Mouse (Mus musculus): Measurements from ENCODE around the gene Prnp. TPM values are rescaled to one million over a fixed set of nuclear protein-coding genes. Genes with fewer than 3 reads are reported as not detected.

The Prnp gene
- total RNA-seq (2021), result 10 to 100 TPM; 81.6 to 88.1 TPM
- long read RNA-seq, experiment 1, transcript Prnp-201 (3 exons, 2,184 nt), result major isoform, 192 of 221 reads
- long read RNA-seq, experiment 1, partial matches to known transcripts, result 21 of 221 reads
- long read RNA-seq, experiment 1, other reads (novel, unspliced or antisense), result 8 of 221 reads
- long read RNA-seq, experiment 2, transcript Prnp-201 (3 exons, 2,184 nt), result major isoform, 126 of 141 reads
- long read RNA-seq, experiment 2, partial matches to known transcripts, result 13 of 141 reads
- long read RNA-seq, experiment 2, other reads (novel, unspliced or antisense), result 2 of 141 reads

- intact Hi-C loops (cut with DNase I), result no loop called here
- DNase-seq, result peak; percentile 91 to 93
Measured at GRCm38 (mm10) chr2:131909683-131910572, at the start of gene Prnp, which contains the start of gene Prn. Gene Prnp, plus strand, starts transcription at chr2:131909928. Gene Prn, plus strand, starts transcription at chr2:131909957.

GRCm38 (mm10) chr2:131862617-131863275, 47.0 kb upstream of the Prnp start:
- no peak for DNase-seq
- intact Hi-C loops (cut with DNase I), result no loop called here

GRCm38 (mm10) chr2:131863472-131863871, 46.3 kb upstream of the Prnp start:
- intact Hi-C loops (cut with DNase I), result no loop called here
- DNase-seq, result no peak

- intact Hi-C loops (cut with DNase I), result no loop called here
- DNase-seq, result no peak
Measured at GRCm38 (mm10) chr2:131864262-131864796, 45.4 kb upstream of the Prnp start.

- no peak for DNase-seq
- intact Hi-C loops (cut with DNase I), result no loop called here
Measured at GRCm38 (mm10) chr2:131866676-131867075, 43.1 kb upstream of the Prnp start.

- intact Hi-C loops (cut with DNase I), result no loop called here
- DNase-seq, result no peak
Measured at GRCm38 (mm10) chr2:131868983-131869382, 40.7 kb upstream of the Prnp start.

- intact Hi-C loops (cut with DNase I), result no loop called here
- DNase-seq, result no peak
Measured at GRCm38 (mm10) chr2:131873376-131873775, 36.4 kb upstream of the Prnp start.

- intact Hi-C loops (cut with DNase I), result no loop called here
- no peak for DNase-seq
Measured at GRCm38 (mm10) chr2:131876551-131877265, 33.0 kb upstream of the Prnp start.

- no peak for DNase-seq
- intact Hi-C loops (cut with DNase I), result no loop called here
Measured at GRCm38 (mm10) chr2:131881766-131882165, 28.0 kb upstream of the Prnp start.

GRCm38 (mm10) chr2:131883136-131883535, 26.6 kb upstream of the Prnp start:
- intact Hi-C loops (cut with DNase I), result no loop called here
- DNase-seq, result no peak

GRCm38 (mm10) chr2:131886503-131887160, 23.1 kb upstream of the Prnp start:
- intact Hi-C loops (cut with DNase I), result no loop called here
- no peak for DNase-seq

- intact Hi-C loops (cut with DNase I), result no loop called here
- no peak for DNase-seq
Measured at GRCm38 (mm10) chr2:131888233-131888632, 21.5 kb upstream of the Prnp start.

GRCm38 (mm10) chr2:131892534-131892933, 17.2 kb upstream of the Prnp start:
- intact Hi-C loops (cut with DNase I), result no loop called here
- DNase-seq, result peak in 1 of 2 experiments; percentile 25

GRCm38 (mm10) chr2:131895106-131895505, 14.6 kb upstream of the Prnp start:
- DNase-seq, result no peak

GRCm38 (mm10) chr2:131896011-131896410, 13.7 kb upstream of the Prnp start:
- DNase-seq, result no peak
- intact Hi-C loops (cut with DNase I), result loop anchor here (5.0 kb wide), 1 partner anchor 64 kb away; no protein-coding TSS in a partner anchor

More at GRCm38 (mm10) chr2:131895106-131895505, 14.6 kb upstream of the Prnp start:
- intact Hi-C loops (cut with DNase I), result loop anchor here (5.0 kb wide), 1 partner anchor 63 kb away; no protein-coding TSS in a partner anchor

- no peak for DNase-seq
- intact Hi-C loops (cut with DNase I), result loop anchor here (5.0 kb wide), 1 partner anchor 65 kb away; no protein-coding TSS in a partner anchor
Measured at GRCm38 (mm10) chr2:131897336-131898109, 12.2 kb upstream of the Prnp start.

- intact Hi-C loops (cut with DNase I), result loop anchor here (5.0 kb wide), 1 partner anchor 35 kb away; no protein-coding TSS in a partner anchor
- no peak for DNase-seq
Measured at GRCm38 (mm10) chr2:131902423-131902822, 7.3 kb upstream of the Prnp start.

- intact Hi-C loops (cut with DNase I), result loop anchor here (5.0 kb wide), 1 partner anchor 34 kb away; no protein-coding TSS in a partner anchor
Measured at GRCm38 (mm10) chr2:131902867-131903266, 6.9 kb upstream of the Prnp start.

More at GRCm38 (mm10) chr2:131902867-131903266, 6.9 kb upstream of the Prnp start:
- peak; percentile 48 to 54 for DNase-seq
